Mouse (Mus musculus): ENCODE measurements around the gene Sgk1. TPM values are rescaled to one million over a fixed set of nuclear protein-coding genes. Genes with fewer than 3 reads are reported as not detected.

Sgk1 gene
- polyA plus RNA-seq, 1 experiment from 2014 or later = 10.0 TPM

GRCm38 (mm10) chr10:21976253-21976652, 94.3 kb downstream of the Sgk1 start:
- 15% methylated on average over 5 of the region's 5 CpGs for WGBS (ENCODE audit: insufficient replicate concordance)
- Histone ChIP-seq H3K4me1 (replicated peaks) (no peaks in the 10 kb centered on the region), H3K27me3 (no peaks in the 10 kb centered on the region), H3K9me3 (replicated peaks) (no peaks in the 10 kb centered on the region), H3K4me2 (no peak overlapping the region), H3K4me3 (replicated peaks) (no peak overlapping the region), H3K36me3 (no peaks in the 10 kb centered on the region), H3K9ac (no peak overlapping the region), H3K27ac (no peak overlapping the region)
- DNase-seq (no peak), ATAC-seq (ENCODE audit: low read depth) (no peak)

DNA sequence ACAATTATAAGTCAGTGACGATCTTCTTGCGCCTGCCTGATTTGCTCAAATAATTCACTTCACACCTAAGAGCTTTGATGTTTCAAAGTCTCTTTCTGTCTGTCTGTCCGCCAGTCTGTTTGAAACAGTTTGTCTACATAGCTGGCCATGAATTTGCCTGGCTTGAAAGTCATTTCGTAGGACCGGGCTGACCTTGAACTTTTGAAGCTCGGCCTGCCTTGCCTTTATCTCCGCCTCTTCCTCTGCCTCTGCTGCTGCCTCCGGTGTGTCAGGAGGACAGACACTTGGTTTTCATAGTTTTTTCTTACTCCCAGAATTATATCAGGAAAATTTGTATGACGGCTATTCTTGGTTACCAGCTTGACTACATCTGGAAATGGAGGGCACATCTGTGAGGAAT, 96.4 kb downstream of the Sgk1 start:
- H3K36me3 ChIP-seq = no peaks in the 10 kb centered on the region
- DNase-seq = no peak
- H3K27ac ChIP-seq = no peak overlapping the region
- no peak overlapping the region for H3K4me3 ChIP-seq (replicated peaks)
- H3K9ac ChIP-seq = no peak overlapping the region
- no peak for ATAC-seq (ENCODE audit: low read depth)
- H3K4me2 ChIP-seq = no peak overlapping the region
- H3K4me1 ChIP-seq (replicated peaks) = no peaks in the 10 kb centered on the region
- 72% methylated on average over 9 of the region's 9 CpGs for WGBS (ENCODE audit: insufficient replicate concordance)
- H3K9me3 ChIP-seq (replicated peaks) = no peaks in the 10 kb centered on the region
- no peaks in the 10 kb centered on the region for H3K27me3 ChIP-seq

GRCm38 (mm10) chr10:21979286-21979965, 97.4 kb downstream of the Sgk1 start:
- 72% methylated on average over 5 of the region's 5 CpGs for WGBS (ENCODE audit: insufficient replicate concordance)
- H3K4me1 ChIP-seq (replicated peaks) = no peaks in the 10 kb centered on the region
- no peaks in the 10 kb centered on the region for H3K9me3 ChIP-seq (replicated peaks)
- no peak overlapping the region for H3K27ac ChIP-seq
- H3K27me3 ChIP-seq = no peaks in the 10 kb centered on the region
- H3K36me3 ChIP-seq = no peaks in the 10 kb centered on the region
- H3K4me2 ChIP-seq = no peak overlapping the region
- no peak overlapping the region for H3K4me3 ChIP-seq (replicated peaks)
- no peak for ATAC-seq (ENCODE audit: low read depth)
- H3K9ac ChIP-seq = no peak overlapping the region
- DNase-seq = no peak

GRCm38 (mm10) chr10:21980780-21981435, 98.9 kb downstream of the Sgk1 start:
- H3K9me3 ChIP-seq (replicated peaks) = no peaks in the 10 kb centered on the region
- H3K27me3 ChIP-seq = no peaks in the 10 kb centered on the region
- no peaks in the 10 kb centered on the region for H3K4me1 ChIP-seq (replicated peaks)
- H3K4me3 ChIP-seq (replicated peaks) = no peak overlapping the region
- no peak for ATAC-seq (ENCODE audit: low read depth)
- DNase-seq = no peak
- H3K36me3 ChIP-seq = no peaks in the 10 kb centered on the region
- WGBS (ENCODE audit: insufficient replicate concordance) = 70% methylated on average over 6 of the region's 6 CpGs
- no peak overlapping the region for H3K9ac ChIP-seq
- no peak overlapping the region for H3K27ac ChIP-seq
- H3K4me2 ChIP-seq = no peak overlapping the region

DNA sequence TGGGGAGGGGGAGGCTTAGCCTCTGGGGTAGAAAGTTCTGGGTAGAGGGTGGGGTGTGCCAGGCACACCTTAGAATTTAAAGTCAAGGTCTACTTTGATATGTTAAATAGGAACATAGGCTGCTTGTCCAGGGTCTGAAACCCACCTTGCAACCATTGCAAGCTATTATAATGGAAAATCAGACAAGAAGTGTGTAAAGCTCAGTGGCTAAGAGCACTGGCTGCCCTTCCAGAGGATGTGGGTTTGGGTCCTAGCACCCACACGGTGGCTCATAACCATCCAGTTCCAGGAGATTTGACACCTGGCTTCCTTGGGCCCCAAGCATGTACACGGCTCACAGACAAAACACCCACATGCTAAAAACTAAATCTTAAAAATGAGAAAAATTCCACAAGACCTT, 100.3 kb downstream of the Sgk1 start:
- DNase-seq (no peak), ATAC-seq (ENCODE audit: low read depth) (no peak)
- no peaks in the 10 kb centered on the region for H3K4me1 ChIP-seq (replicated peaks)
- H3K9ac ChIP-seq = no peak overlapping the region
- no peak overlapping the region for H3K4me2 ChIP-seq
- WGBS (ENCODE audit: insufficient replicate concordance) = 54% methylated on average over 2 of the region's 2 CpGs
- H3K9me3 ChIP-seq (replicated peaks) = no peaks in the 10 kb centered on the region
- H3K27me3 ChIP-seq = no peaks in the 10 kb centered on the region
- no peak overlapping the region for H3K27ac ChIP-seq
- no peaks in the 10 kb centered on the region for H3K36me3 ChIP-seq
- H3K4me3 ChIP-seq (replicated peaks) = no peak overlapping the region

DNA sequence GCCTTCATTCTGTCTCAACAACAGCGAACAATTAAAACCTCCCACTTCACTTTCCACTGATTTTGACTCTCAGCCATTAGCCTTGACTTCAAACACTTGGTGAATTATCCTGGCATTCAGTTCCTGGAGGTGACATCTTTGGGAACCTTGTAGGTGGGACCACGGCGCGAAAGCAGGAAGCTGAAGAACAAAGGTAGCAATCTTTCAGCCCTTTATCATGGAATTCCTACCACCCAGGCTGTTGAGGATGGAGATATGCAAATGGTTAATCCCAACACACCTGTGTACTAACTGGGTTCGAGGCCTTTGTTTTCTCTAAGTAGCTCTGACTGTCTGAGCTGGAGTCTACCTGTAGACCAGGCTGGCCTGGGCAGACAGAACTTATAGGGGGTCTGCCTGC, 106.5 kb downstream of the Sgk1 start:
- WGBS (ENCODE audit: insufficient replicate concordance) = 66% methylated on average over 5 of the region's 5 CpGs

GRCm38 (mm10) chr10:21991351-21991840, 109.4 kb downstream of the Sgk1 start:
- WGBS (ENCODE audit: insufficient replicate concordance) = 9% methylated on average over 17 of the region's 17 CpGs
- H3K4me3 ChIP-seq (replicated peaks) = peak overlapping the region; percentile 4
- H3K27ac ChIP-seq = no peak overlapping the region
- no peaks in the 10 kb centered on the region for H3K36me3 ChIP-seq
- H3K4me1 ChIP-seq (replicated peaks) = peaks cover 24% of the 10 kb centered on the region
- DNase-seq (peak; percentile 11), ATAC-seq (ENCODE audit: low read depth) (no peak)
- H3K4me2 ChIP-seq = peak overlapping the region; percentile 86
- no peak overlapping the region for H3K9ac ChIP-seq
- peaks cover 39% of the 10 kb centered on the region for H3K27me3 ChIP-seq
- no peaks in the 10 kb centered on the region for H3K9me3 ChIP-seq (replicated peaks)

More for the DNA sequence above, 106.5 kb downstream of the Sgk1 start:
- H3K4me2 ChIP-seq = no peak overlapping the region
- H3K27ac ChIP-seq = no peak overlapping the region
- H3K36me3 ChIP-seq = no peaks in the 10 kb centered on the region
- H3K9me3 ChIP-seq (replicated peaks) = no peaks in the 10 kb centered on the region
- peaks cover 9% of the 10 kb centered on the region; the same call in 1 of the 2 replicates for H3K4me1 ChIP-seq (replicated peaks)
- no peak overlapping the region for H3K4me3 ChIP-seq (replicated peaks)
- DNase-seq (no peak), ATAC-seq (ENCODE audit: low read depth) (no peak)
- no peak overlapping the region for H3K9ac ChIP-seq
- peaks cover 31% of the 10 kb centered on the region for H3K27me3 ChIP-seq

DNA sequence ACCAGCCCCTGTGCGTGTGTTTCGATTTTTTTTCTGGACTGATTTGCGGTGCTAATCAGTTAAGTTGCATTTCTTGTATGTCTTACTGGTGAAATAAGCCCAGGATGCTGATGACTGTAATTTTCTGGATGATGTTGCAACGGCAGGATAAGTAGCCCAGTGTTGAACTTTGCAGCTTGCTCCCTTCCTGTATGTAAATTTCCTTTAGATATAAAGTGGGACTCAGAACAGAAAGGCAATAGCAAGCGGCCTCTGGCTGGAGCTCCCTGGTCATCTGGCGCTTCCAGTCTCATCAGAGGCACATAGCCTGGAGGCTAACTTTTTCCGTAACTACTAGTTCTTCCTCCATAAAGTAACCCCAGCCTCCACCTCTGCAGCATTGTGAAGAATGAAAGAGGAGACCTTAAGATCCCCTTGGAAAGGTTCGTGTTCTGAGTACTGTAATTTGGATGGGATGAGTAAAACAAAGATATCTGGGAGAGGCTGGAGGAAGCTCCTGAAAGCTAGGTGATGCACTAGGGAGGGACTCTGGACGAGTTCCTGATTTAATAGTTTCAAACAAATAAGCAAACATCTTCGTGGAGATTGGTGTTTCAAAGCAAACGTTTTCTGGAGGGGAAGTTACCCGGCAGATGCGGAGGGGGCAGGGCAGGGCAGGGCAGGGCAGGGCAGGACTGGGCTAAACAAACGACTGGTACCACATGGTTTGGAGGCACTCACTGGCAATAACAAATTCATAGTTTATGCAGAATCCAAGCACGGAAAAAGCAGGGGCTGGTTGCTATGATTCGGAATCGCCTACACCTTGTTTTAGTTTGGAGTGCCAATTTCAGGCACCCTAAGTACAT, 110.2 kb downstream of the Sgk1 start:
- Histone ChIP-seq H3K4me2 (peak overlapping the region; percentile 86), H3K4me3 (replicated peaks) (peak overlapping the region; percentile 64), H3K27ac (peak overlapping the region; percentile 12; the same call in 1 of the 2 replicates), H3K9ac (peak overlapping the region; percentile 22), H3K27me3 (peaks cover 39% of the 10 kb centered on the region), H3K4me1 (replicated peaks) (peaks cover 25% of the 10 kb centered on the region), H3K9me3 (replicated peaks) (no peaks in the 10 kb centered on the region), H3K36me3 (peaks cover 8% of the 10 kb centered on the region; the same call in 1 of the 2 replicates)
- ATAC-seq (ENCODE audit: low read depth) (no peak), DNase-seq (no peak)
- WGBS (ENCODE audit: insufficient replicate concordance) = 13% methylated on average over 17 of the region's 17 CpGs

DNA sequence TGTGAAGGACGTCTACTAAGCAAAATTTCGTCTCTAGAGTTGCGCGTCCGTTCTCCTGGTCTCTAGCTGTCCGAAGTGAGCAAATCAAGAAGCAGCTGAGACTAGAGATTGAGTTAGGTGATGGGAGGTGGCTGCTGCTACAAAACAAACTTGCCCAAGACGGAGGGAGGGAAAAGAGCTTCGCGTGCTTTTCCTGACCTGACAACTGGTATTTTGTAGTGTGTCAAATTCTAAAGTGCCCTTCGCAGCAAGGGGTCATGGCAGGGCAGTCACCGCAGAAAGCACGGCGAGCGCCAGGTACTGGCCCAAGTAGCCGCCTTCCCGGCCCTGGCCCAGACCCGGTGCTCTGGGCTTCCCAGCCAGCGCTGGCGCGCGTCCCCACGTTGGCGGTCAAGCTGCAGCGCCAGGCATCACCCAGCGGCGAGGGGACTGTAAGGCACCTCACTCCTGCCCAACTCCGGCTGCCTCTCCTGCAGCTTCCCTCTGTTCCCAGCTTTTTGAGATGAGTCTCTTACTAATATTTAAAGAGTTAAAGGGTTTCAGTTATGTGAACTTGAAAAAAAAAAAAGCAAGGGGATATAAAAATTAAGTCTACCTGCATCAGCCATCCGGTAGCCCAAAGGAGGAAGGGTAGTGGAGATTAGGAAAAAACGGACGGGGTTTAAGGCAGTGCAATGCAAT, 111.0 kb downstream of the Sgk1 start:
- H3K27me3 ChIP-seq = peaks cover 39% of the 10 kb centered on the region
- no peaks in the 10 kb centered on the region for H3K9me3 ChIP-seq (replicated peaks)
- DNase-seq (peak; percentile 24), ATAC-seq (ENCODE audit: low read depth) (no peak)
- H3K27ac ChIP-seq = no peak overlapping the region
- peak overlapping the region; percentile 67 for H3K9ac ChIP-seq
- H3K4me3 ChIP-seq (replicated peaks) = peak overlapping the region; percentile 64
- peak overlapping the region; percentile 86 for H3K4me2 ChIP-seq
- H3K4me1 ChIP-seq (replicated peaks) = peaks cover 25% of the 10 kb centered on the region
- peaks cover 9% of the 10 kb centered on the region; the same call in 1 of the 2 replicates for H3K36me3 ChIP-seq
- 2% methylated on average over 30 of the region's 30 CpGs for WGBS (ENCODE audit: insufficient replicate concordance)

GRCm38 (mm10) chr10:21993515-21994373, 111.8 kb downstream of the Sgk1 start:
- no peak for DNase-seq
- H3K36me3 ChIP-seq = peaks cover 13% of the 10 kb centered on the region
- peak; percentile 67 for ATAC-seq (ENCODE audit: low read depth)
- peak overlapping the region; percentile 81 for H3K27ac ChIP-seq
- peak overlapping the region; percentile 86 for H3K4me2 ChIP-seq
- WGBS (ENCODE audit: insufficient replicate concordance) = under 1% methylated on average over 59 of the region's 60 CpGs
- H3K4me1 ChIP-seq (replicated peaks) = peaks cover 25% of the 10 kb centered on the region
- peak overlapping the region; percentile 64 for H3K4me3 ChIP-seq (replicated peaks)
- no peaks in the 10 kb centered on the region for H3K9me3 ChIP-seq (replicated peaks)
- H3K27me3 ChIP-seq = peaks cover 39% of the 10 kb centered on the region
- peak overlapping the region; percentile 67 for H3K9ac ChIP-seq
